Mouse (Mus musculus) hindbrain, embryonic 15.5 days (tissue): ENCODE results near the gene Ap5s1. TPM values are rescaled to one million over a fixed set of nuclear protein-coding genes. Genes with fewer than 3 reads are reported as not detected.

Source experiments
- ATAC-seq: fragments of 200-750 bp; cut with Nextera tagmentation; 2 replicates; pipeline ENCODE4 v1.8.0; 2017; ENCODE audit warnings: low read depth, moderate number of reproducible peaks, moderate TSS enrichment; ENCODE audit not compliant: low FRiP score
- H3K27ac ChIP-seq: fragments of 300-500 bp; sonication (generic); replicated peaks from 2 replicates; pipeline ENCODE4 v1.5.1; 2015; ENCODE audit warnings: mild to moderate bottlenecking, inconsistent platforms
- H3K27me3 ChIP-seq: fragments of 300-500 bp; sonication (generic); 2 replicates; pipeline ENCODE4 v1.6.1; 2015; ENCODE audit warnings: control low read depth, inconsistent platforms
- H3K36me3 ChIP-seq: fragments of 300-500 bp; sonication (generic); 2 replicates; pipeline ENCODE4 v1.6.1; 2015; ENCODE audit warnings: control low read depth, inconsistent platforms
- H3K4me1 ChIP-seq: fragments of 300-500 bp; sonication (generic); replicated peaks from 2 replicates; pipeline ENCODE4 v1.6.1; 2015; ENCODE audit warnings: control low read depth, inconsistent platforms
- H3K4me2 ChIP-seq: fragments of 300-500 bp; sonication (generic); 2 replicates; pipeline ENCODE4 v1.6.1; 2015; ENCODE audit warnings: moderate library complexity, mild to moderate bottlenecking, inconsistent platforms
- H3K4me3 ChIP-seq: fragments of 300-500 bp; sonication (generic); 2 replicates; pipeline ENCODE4 v1.5.1; 2015; ENCODE audit warnings: mild to moderate bottlenecking, inconsistent platforms
- H3K9ac ChIP-seq: fragments of 300-500 bp; sonication (generic); 2 replicates; pipeline ENCODE4 v1.6.1; 2015; ENCODE audit warnings: inconsistent platforms
- H3K9me3 ChIP-seq: fragments of 300-500 bp; sonication (generic); 2 replicates; pipeline ENCODE4 v1.6.1; 2016; ENCODE audit warnings: control low read depth, inconsistent platforms
- WGBS: fragments of 180-500 bp; shearing (Covaris S2); methylation state at CpG from one replicate; pipeline ENCODE4 v1.1.7; 2015; 5-methylcytosine and 5-hydroxymethylcytosine counted together
- polyA plus RNA-seq: library from polyadenylated mRNA; unstranded; fragments of >200 nt; fragmentation: Nextera tagmentation; extraction: Ambion mirVana; gene quantifications from 2 replicates; pipeline ENCODE4 v1.2.1, GENCODE M21; 2015

Gene Ap5s1
- polyA plus RNA-seq, 1 experiment from 2014 or later: 33.5 TPM

DNA sequence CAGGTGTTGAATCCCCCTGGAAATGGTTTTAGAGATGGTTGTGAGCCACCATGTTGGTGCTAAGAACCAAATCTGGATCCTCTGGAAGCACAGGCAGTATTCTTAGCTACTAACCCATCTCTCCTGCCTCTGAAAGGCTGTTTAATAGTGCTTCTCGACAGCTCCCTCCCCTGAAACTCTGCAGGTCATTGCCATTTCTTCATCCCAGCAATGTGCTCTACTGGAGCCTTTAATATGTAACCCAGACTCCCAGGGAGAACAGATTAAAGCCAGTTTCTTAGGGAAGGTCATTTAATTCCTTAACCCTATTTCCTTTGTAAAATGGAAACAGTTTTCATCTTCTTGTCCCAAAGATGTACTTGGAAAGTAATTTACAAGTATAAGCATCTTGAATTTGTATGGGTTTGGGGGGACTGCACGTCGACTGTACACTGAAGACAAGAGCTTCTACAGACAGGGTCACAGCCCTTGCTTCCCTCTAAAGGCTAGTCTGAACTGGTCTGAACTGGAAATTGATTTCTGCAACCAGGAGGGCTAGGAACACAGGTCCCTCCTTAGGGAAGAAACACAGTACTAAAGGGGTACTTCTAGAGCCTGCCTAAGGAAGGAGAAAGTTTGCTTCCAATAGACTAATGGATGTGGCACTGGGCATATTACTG, 31.5 kb upstream of the Ap5s1 start:
- H3K9ac ChIP-seq: no peak overlapping the region
- no peak for ATAC-seq
- WGBS: 76% methylated on average over 3 of the region's 3 CpGs
- peaks cover 20% of the 10 kb centered on the region for H3K27me3 ChIP-seq
- H3K27ac ChIP-seq: 0 out of 2 replicates have a peak overlapping the region, but pooled peaks have one; percentile 9
- H3K9me3 ChIP-seq: no peaks in the 10 kb centered on the region
- peaks cover 5% of the 10 kb centered on the region; the same call in 1 of the 2 replicates for H3K36me3 ChIP-seq
- peaks cover 63% of the 10 kb centered on the region for H3K4me1 ChIP-seq
- 0 out of 2 replicates have a peak overlapping the region, but pooled peaks have one; percentile 89 for H3K4me2 ChIP-seq
- no peak overlapping the region for H3K4me3 ChIP-seq

DNA sequence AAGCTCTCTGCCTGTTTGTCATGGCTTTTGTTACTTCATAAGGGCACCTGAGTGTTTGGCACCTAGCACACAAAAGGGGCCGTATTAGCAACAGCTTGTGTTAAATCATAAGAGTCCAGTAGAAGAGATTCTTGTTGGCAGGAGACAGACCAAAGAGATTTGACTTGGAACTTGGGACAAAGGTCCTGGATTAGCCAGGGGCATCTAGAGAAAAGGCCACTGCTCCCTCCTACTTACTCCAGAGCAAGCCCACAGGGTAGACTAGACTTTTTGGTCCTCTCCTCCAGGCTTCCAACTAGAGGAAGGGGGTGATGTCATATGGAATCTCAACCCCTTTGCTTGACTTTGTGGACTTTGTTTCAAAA, 31.0 kb upstream of the Ap5s1 start:
- H3K27me3 ChIP-seq: peaks cover 20% of the 10 kb centered on the region
- ATAC-seq: no peak
- H3K4me3 ChIP-seq: no peak overlapping the region
- H3K4me1 ChIP-seq: peaks cover 63% of the 10 kb centered on the region
- H3K9ac ChIP-seq: no peak overlapping the region
- H3K36me3 ChIP-seq: peaks cover 3% of the 10 kb centered on the region; the same call in 1 of the 2 replicates
- H3K4me2 ChIP-seq: no peak overlapping the region
- no peak overlapping the region for H3K27ac ChIP-seq
- 87% methylated on average over 1 of the region's 1 CpGs for whole genome bisulfite sequencing
- H3K9me3 ChIP-seq: no peaks in the 10 kb centered on the region

DNA sequence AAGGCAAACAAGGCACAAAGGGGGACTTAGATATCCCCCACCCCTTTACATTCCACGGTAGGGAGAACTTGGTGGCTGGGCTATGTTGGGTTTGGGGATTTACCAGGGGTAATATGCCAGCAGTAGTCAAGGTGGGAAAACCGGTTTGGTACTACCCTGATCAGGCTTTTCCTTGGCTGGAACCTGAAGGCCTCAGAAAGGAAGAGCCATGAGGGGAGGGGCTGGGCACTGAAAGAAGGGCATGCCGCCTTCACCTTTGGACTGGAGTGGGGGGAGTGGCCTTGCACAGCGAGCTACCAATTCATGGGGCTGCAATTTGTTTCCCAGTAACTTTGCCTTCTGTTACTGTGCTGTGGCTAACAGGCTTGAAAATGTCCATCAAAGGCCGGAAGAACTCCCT, 30.4 kb upstream of the Ap5s1 start:
- 64% methylated on average over 5 of the region's 5 CpGs for WGBS
- Histone ChIP-seq H3K27me3 (peaks cover 18% of the 10 kb centered on the region), H3K4me2 (peak overlapping the region; percentile 94), H3K36me3 (peaks cover 3% of the 10 kb centered on the region; the same call in 1 of the 2 replicates), H3K9ac (no peak overlapping the region), H3K4me3 (0 out of 2 replicates have a peak overlapping the region, but pooled peaks have one; percentile 58), H3K9me3 (no peaks in the 10 kb centered on the region), H3K27ac (no peak overlapping the region), H3K4me1 (peaks cover 62% of the 10 kb centered on the region)
- ATAC-seq: no peak

DNA sequence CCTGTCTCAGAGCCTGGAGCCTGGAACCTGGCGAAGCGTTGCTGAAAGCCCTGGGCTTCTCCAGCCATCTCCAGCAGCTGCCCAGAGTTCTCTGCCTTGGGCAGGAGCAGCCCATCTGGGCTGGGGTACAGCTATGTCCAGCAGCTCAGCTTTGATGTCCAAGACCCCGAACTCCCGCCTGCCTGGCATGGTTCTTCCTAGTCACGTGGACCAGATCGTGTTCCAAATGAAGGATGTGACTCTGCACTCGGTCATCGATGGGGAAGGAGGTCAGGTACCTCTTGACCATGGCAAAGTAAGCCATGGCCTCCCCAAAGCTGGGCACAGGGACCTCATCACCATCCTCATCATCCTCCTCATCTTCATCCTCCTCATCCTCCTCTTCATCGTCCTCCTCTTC, 28.9 kb upstream of the Ap5s1 start:
- peaks cover 4% of the 10 kb centered on the region; the same call in 1 of the 2 replicates for H3K27me3 ChIP-seq
- H3K27ac ChIP-seq: 0 out of 2 replicates have a peak overlapping the region, but pooled peaks have one; percentile 22
- H3K4me3 ChIP-seq: peak overlapping the region; percentile 58
- 75% methylated on average over 9 of the region's 9 CpGs for WGBS
- no peaks in the 10 kb centered on the region for H3K9me3 ChIP-seq
- H3K9ac ChIP-seq: peak overlapping the region; percentile 36
- H3K4me2 ChIP-seq: peak overlapping the region; percentile 94
- H3K36me3 ChIP-seq: peaks cover 3% of the 10 kb centered on the region; the same call in 1 of the 2 replicates
- peaks cover 58% of the 10 kb centered on the region for H3K4me1 ChIP-seq
- ATAC-seq: no peak

DNA sequence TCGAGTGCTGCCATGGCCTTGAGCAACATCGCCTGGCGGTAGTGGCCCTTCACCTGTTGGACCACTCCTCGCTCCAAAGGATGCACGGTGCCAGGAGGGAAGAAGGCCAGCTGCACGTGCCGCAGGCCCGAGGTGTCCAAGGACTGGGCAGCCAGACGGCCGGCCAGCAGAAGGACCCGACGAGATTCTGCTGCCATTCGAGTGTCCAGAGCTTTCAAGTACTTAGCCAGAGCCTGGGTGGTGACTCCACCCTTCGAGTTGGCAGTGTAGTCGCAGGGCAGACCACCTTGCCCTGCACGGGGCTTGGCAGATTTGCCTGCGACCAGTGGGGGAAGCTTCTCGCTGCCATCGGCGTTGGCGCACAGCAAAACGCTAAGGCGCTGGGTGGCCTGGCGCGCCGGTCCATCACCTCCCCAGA, 28.0 kb upstream of the Ap5s1 start:
- Histone ChIP-seq H3K9me3 (no peaks in the 10 kb centered on the region), H3K4me2 (peak overlapping the region; percentile 94), H3K9ac (peak overlapping the region; percentile 89), H3K36me3 (peaks cover 3% of the 10 kb centered on the region; the same call in 1 of the 2 replicates), H3K27ac (peak overlapping the region; percentile 94), H3K4me3 (peak overlapping the region; percentile 58), H3K4me1 (peaks cover 52% of the 10 kb centered on the region), H3K27me3 (no peaks in the 10 kb centered on the region)
- ATAC-seq: no peak
- 22% methylated on average over 26 of the region's 26 CpGs for WGBS

DNA sequence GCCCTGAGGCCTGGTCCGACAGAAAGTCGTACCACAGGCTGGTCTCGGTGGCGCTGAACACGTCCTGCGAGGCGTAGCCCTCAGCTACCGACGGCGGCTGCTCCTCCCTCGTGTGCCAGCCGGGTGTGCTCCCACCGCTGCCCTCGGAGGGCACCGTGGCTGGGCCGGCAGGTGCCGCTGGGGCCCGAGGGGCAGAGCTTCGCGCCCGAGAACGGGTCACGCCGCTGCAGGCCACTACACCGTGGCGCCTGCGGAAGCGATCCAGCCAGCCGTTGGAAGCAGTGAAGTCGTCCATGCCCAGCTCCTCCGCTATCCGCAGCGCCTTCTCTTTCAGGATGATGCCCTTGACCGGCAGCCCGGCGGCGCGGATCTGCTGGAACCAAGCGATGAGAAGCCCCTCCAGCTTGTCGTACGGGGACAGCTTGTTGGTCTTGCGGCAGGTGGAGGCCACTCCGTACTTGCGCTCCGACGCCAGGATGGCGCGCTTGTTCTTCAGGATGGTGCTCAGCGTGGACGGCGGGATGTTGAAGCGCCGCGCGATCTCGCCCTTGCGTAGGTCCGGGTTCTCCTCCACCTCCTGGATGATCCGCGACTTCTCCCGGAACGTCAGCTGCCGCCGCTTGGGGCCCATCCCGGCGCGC, 27.5 kb upstream of the Ap5s1 start:
- no peaks in the 10 kb centered on the region for H3K27me3 ChIP-seq
- under 1% methylated on average over 65 of the region's 67 CpGs for WGBS
- H3K4me3 ChIP-seq: peak overlapping the region; percentile 58
- H3K36me3 ChIP-seq: peaks cover 3% of the 10 kb centered on the region; the same call in 1 of the 2 replicates
- H3K9ac ChIP-seq: peak overlapping the region; percentile 89
- no peaks in the 10 kb centered on the region for H3K9me3 ChIP-seq
- peak overlapping the region; percentile 94 for H3K27ac ChIP-seq
- H3K4me1 ChIP-seq: peaks cover 47% of the 10 kb centered on the region
- ATAC-seq: peak; percentile 73
- peak overlapping the region; percentile 94 for H3K4me2 ChIP-seq

DNA sequence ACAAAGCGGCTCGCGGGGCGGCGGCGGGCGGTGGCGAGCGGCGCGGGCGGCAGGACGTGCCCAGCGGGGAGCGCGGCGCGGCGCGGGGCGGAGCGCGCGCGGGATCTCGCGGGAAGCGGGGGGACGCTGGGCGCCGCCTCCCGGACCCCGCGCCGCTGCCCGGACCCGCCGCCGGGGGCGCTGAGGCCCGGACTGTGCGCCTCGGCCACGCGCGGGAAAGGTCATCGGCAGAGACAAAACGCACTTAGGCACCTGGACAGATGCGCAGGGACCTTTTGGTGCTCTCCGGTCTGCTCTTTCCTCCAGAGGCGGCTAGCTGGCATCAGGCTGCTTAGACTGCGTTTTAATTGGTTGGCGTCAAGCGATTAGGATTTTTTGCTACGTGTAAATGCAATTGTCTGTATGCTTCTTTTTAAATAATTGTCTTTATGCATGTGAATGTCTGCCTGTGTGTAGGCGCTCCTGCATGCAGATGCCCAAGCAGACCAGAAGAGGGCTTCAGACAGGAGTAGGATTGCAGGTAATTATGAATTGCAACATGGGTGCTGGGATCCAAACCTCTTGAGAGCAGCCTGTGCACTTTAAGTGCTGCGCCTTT, 26.8 kb upstream of the Ap5s1 start, which contains the start of gene Cenpb:
Gene Cenpb, minus strand, starts transcription at position 78 of the 598 bp plus-strand sequence.
- Histone ChIP-seq H3K27ac (peak within 1 kb of the TSS; percentile 94), H3K4me2 (peak within 1 kb of the TSS; percentile 94), H3K36me3 (peaks cover 3% of the 10 kb centered on the region; the same call in 1 of the 2 replicates), H3K4me3 (peak within 1 kb of the TSS; percentile 58), H3K4me1 (peaks cover 40% of the 10 kb centered on the region), H3K27me3 (no peaks in the 10 kb centered on the region), H3K9ac (peak within 1 kb of the TSS; percentile 89), H3K9me3 (no peaks in the 10 kb centered on the region)
- ATAC-seq: peak; percentile 85
- 2% methylated on average over 57 of the region's 57 CpGs for WGBS

DNA sequence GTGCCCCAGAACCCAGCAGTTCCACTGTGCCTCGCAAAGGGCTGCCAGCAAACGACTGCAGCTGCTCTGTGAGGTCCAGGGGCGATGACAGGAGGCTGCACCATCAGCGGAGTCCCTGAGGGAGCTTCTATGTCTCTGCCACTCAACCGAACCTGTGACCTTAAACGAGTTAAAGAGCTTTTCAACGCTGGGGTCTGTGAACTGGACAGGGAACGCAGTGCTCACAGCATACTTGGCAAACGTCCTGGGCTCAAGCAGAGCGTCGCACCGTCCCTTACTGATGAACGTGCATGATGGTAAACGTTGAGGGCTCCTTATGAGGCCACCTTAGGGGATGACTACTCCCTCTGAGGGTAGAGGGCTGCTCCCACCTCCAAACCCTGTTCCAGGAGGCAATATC, 20.5 kb upstream of the Ap5s1 start:
- WGBS: under 1% methylated on average over 14 of the region's 14 CpGs
- peak overlapping the region; percentile 82 for H3K4me2 ChIP-seq
- H3K9ac ChIP-seq: peak overlapping the region; percentile 65
- H3K9me3 ChIP-seq: no peaks in the 10 kb centered on the region
- H3K4me3 ChIP-seq: peak overlapping the region; percentile 64
- no peaks in the 10 kb centered on the region for H3K27me3 ChIP-seq
- H3K4me1 ChIP-seq: peaks cover 39% of the 10 kb centered on the region
- peak overlapping the region; percentile 67; the same call in 1 of the 2 replicates for H3K27ac ChIP-seq
- no peaks in the 10 kb centered on the region for H3K36me3 ChIP-seq
- no peak for ATAC-seq

DNA sequence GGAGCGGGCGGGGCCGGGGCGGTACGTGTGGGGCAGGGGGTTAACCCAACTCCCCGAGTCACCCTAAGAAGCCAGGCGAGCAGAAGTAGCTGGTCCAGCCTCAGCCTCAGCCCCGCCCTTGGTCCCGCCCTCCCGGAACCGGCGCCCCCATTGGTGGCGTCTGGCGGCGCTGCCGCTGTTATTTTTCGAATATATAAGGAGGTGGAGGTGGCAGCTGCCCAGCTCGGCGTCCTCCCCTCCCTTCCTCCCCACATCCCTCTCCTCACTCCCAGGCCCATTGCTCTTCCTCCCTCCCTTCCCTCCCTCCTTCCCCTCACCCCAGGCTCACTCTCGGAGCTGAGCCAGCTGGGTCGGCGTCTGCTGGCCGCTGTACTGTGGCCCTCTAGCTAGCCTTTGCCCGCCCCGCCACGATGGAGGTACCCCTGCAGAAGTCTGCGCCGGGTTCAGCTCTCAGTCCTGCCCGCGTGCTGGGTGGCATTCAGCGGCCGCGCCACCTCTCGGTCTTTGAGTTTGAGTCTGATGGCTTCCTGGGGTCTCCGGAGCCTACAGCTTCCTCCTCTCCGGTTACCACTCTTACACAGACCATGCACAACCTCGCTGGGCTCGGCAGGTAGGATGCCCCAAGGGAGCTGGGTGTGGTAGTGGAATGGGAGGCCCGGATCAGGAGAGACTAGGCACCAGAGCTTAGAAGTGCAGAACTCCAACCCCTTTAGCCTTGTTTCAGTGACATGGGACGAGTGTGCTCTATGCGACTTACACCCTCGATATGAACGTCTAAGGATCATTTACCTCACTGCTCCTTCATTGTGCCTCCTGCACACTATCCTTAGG, 19.9 kb upstream of the Ap5s1 start, which contains the start of the genes Cdc25b and Spef1:
Gene Cdc25b, plus strand, starts transcription at position 179 of the 831 bp plus-strand sequence.
Gene Spef1, minus strand, starts transcription at position 512 of the 831 bp plus-strand sequence.
- Histone ChIP-seq H3K27me3 (no peaks in the 10 kb centered on the region), H3K27ac (peak within 1 kb of the TSS; percentile 67), H3K4me1 (peaks cover 39% of the 10 kb centered on the region), H3K9ac (peak within 1 kb of the TSS; percentile 65), H3K4me2 (peak within 1 kb of the TSS; percentile 82), H3K9me3 (no peaks in the 10 kb centered on the region), H3K36me3 (no peaks in the 10 kb centered on the region), H3K4me3 (peak within 1 kb of the TSS; percentile 64)
- peak; percentile 89 for ATAC-seq
- under 1% methylated on average over 40 of the region's 43 CpGs for WGBS

DNA sequence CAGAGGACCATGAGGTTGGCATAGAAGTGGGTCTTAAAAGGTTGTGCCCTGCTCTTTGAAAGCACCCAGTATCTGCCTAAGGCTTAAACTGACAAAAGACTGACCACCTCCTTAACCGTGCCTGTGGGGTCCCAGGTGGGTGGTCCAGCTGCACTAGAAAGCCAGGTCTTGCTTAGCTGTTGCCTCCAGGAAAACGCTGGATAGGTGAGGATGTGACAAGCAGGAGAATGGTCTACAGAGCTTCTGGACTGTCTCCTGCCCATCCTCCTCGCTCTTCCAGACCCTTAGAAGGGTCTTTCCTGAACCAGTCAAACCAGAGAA, 19.3 kb upstream of the Ap5s1 start:
- no peaks in the 10 kb centered on the region for H3K27me3 ChIP-seq
- H3K4me3 ChIP-seq: peak overlapping the region; percentile 64
- peaks cover 39% of the 10 kb centered on the region for H3K4me1 ChIP-seq
- peak overlapping the region; percentile 67; the same call in 1 of the 2 replicates for H3K27ac ChIP-seq
- no peaks in the 10 kb centered on the region for H3K9me3 ChIP-seq
- WGBS: 28% methylated on average over 3 of the region's 3 CpGs
- H3K36me3 ChIP-seq: 0 out of 2 replicates have a peak, but pooled peaks cover 1% of the 10 kb centered on the region
- H3K4me2 ChIP-seq: peak overlapping the region; percentile 82
- H3K9ac ChIP-seq: peak overlapping the region; percentile 65
- ATAC-seq: no peak

DNA sequence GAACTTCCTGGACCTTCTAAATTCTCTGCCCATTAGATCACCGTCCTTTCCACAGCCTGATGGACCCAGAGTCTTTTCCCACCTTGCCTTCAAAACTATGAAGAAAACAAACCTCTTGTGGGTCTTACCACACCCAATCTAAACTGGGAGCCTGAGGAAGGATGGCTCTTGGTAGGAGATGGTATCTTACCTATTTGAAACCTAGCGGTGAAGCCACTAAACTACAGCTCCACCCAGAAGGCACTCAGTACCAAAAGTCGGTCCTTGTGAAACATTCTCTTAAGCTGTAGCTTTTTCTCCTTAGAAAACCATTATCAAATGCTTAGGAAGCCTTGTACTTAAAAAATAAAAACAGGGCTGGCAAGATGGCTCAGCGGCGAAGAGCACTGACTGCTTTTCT, 18.6 kb upstream of the Ap5s1 start:
- Histone ChIP-seq H3K9me3 (no peaks in the 10 kb centered on the region), H3K4me2 (no peak overlapping the region), H3K36me3 (peaks cover 4% of the 10 kb centered on the region; the same call in 1 of the 2 replicates), H3K4me1 (peaks cover 39% of the 10 kb centered on the region), H3K9ac (no peak overlapping the region), H3K4me3 (no peak overlapping the region), H3K27me3 (no peaks in the 10 kb centered on the region), H3K27ac (no peak overlapping the region)
- no peak for ATAC-seq
- WGBS: 95% methylated on average over 5 of the region's 5 CpGs
